Mouse (Mus musculus): ENCODE measurements around the gene Camsap2. TPM values are rescaled to one million over a fixed set of nuclear protein-coding genes. Genes with fewer than 3 reads are reported as not detected.

The Camsap2 gene
- polyA plus RNA-seq, 1 experiment from 2014 or later: 7.7 TPM

DNA sequence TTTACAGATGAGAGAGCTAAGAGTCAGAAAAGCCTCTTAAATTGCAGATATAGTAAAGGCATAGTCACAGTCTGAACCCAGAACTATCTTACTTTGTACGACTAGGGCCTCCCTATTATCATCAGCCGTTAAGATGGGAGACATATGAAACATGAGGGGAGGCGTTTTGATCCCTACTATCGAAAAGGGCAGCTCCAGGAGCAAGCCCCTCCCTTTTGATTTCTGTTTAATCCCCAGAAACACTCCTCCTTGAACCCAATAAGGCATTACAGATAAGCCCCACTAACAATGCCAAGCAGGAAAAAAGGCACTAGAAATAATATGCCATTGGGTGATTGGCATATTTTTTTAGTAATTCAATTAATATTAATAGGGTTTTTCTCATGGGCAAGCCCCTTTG lies 1.2 kb upstream of the Camsap2 start:
- 61% methylated on average over 4 of the region's 4 CpGs for WGBS
- DNase-seq (ENCODE audit: low spot score): no peak
- H3K27ac ChIP-seq (ENCODE audit: low read length): no peak overlapping the region
- no peaks in the 10 kb centered on the region for H3K27me3 ChIP-seq (replicated peaks; ENCODE audit: insufficient read depth, low read length)
- no peak overlapping the region for H3K4me2 ChIP-seq (replicated peaks; ENCODE audit: low read depth, low read length)
- H3K36me3 ChIP-seq (ENCODE audit: insufficient read depth, low read length): no peaks in the 10 kb centered on the region
- H3K9ac ChIP-seq (replicated peaks; ENCODE audit: low read depth): no peak overlapping the region
- no peak overlapping the region for H3K4me3 ChIP-seq (ENCODE audit: low read depth, low read length)
- no peaks in the 10 kb centered on the region for H3K9me3 ChIP-seq (ENCODE audit: low read length)
- ATAC-seq: no peak
- TF ChIP-seq CTCF (IDR thresholded peaks at IDR 0.05) (no peak), EP300 (IDR thresholded peaks at IDR 0.05) (no peak)
- H3K4me1 ChIP-seq (ENCODE audit: insufficient read depth, low read depth, low read length): peaks cover 12% of the 10 kb centered on the region; the same call in 1 of the 2 replicates

DNA sequence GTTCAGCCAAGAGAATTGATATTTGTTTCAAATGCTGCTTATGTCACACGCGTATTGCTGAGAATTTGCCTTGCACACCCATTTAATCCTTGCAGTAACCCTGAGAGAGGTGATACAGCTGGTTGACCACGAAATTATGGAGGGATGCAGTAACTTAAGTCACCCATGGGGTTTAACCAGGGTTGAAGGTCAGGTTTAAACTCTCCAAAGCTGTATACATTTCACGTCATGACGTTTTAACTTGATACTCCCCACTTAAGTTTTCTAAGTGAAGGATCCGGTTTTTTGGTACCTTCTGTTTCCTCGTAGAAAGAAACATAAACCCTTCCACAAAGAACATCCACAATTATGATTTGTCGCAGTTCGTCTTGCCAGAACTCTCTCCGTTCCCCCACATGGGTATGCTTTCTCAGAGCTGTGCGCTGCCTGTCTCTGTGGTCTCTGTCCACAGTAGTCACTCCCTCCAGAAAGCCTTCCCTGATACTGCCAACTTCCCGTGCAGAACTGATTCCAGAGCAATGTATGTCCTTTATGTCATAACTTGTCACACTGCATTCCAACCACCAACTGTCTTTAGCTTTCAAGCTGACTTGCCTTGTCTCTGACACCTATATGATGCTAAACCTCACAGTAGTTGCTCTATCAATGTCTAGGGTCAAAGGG lies 600 bp upstream of the Camsap2 start:
- no peak for DNase-seq (ENCODE audit: low spot score)
- Histone ChIP-seq H3K27ac (ENCODE audit: low read length) (peak overlapping the region; percentile 97; the same call in 1 of the 2 replicates), H3K4me1 (ENCODE audit: insufficient read depth, low read depth, low read length) (peaks cover 12% of the 10 kb centered on the region; the same call in 1 of the 2 replicates), H3K9me3 (ENCODE audit: low read length) (no peaks in the 10 kb centered on the region), H3K36me3 (ENCODE audit: insufficient read depth, low read length) (no peaks in the 10 kb centered on the region), H3K9ac (replicated peaks; ENCODE audit: low read depth) (peak overlapping the region; percentile 83; the same call in 1 of the 2 replicates), H3K27me3 (replicated peaks; ENCODE audit: insufficient read depth, low read length) (no peaks in the 10 kb centered on the region), H3K4me3 (ENCODE audit: low read depth, low read length) (peak overlapping the region; percentile 97), H3K4me2 (replicated peaks; ENCODE audit: low read depth, low read length) (peak overlapping the region; percentile 90)
- ATAC-seq: no peak
- TF ChIP-seq CTCF (IDR thresholded peaks at IDR 0.05) (no peak), EP300 (IDR thresholded peaks at IDR 0.05) (no peak)
- WGBS: 7% methylated on average over 12 of the region's 12 CpGs

DNA sequence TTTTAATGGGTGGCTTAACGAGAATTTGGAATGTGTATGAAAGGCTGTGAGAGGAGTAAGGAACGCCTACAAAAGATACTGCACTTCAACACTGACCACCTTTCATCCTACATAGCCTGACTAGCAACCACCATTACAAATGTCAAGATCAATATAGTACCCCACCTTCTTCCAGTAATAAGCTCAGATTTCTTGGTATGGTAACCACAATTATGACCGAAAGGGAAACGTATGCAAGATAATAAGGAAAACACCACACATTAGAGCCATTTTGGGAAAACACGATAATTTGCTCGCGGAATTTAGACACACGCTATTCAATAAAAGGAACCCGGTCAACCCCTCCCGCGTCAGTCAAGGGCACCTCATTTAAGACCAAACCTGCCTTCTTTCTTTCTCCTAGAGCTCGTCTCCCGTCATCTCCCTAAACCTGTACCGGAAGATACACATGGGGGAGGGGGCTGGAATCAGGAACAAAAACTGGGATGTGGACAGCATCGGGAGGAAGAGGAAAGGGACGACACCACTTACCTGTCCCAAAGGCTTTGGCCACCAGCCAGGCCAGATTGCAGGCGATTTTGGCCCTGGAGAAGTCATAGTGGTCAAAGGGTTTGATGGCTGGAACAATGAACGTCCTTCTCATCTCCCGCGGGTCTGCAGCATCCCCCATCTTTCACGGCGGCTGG lies 993 bp downstream of the Camsap2 start:
- Histone ChIP-seq H3K4me2 (replicated peaks; ENCODE audit: low read depth, low read length) (peak overlapping the region; percentile 90), H3K4me3 (ENCODE audit: low read depth, low read length) (peak overlapping the region; percentile 97), H3K36me3 (ENCODE audit: insufficient read depth, low read length) (no peaks in the 10 kb centered on the region), H3K27me3 (replicated peaks; ENCODE audit: insufficient read depth, low read length) (no peaks in the 10 kb centered on the region), H3K27ac (ENCODE audit: low read length) (peak overlapping the region; percentile 97), H3K4me1 (ENCODE audit: insufficient read depth, low read depth, low read length) (peaks cover 12% of the 10 kb centered on the region; the same call in 1 of the 2 replicates), H3K9me3 (ENCODE audit: low read length) (no peaks in the 10 kb centered on the region), H3K9ac (replicated peaks; ENCODE audit: low read depth) (peak overlapping the region; percentile 83)
- DNase-seq (ENCODE audit: low spot score) (peak; percentile 33), ATAC-seq (no peak)
- under 1% methylated on average over 22 of the region's 22 CpGs for WGBS
- TF ChIP-seq CTCF (IDR thresholded peaks at IDR 0.05) (no peak), EP300 (IDR thresholded peaks at IDR 0.05) (no peak)

DNA sequence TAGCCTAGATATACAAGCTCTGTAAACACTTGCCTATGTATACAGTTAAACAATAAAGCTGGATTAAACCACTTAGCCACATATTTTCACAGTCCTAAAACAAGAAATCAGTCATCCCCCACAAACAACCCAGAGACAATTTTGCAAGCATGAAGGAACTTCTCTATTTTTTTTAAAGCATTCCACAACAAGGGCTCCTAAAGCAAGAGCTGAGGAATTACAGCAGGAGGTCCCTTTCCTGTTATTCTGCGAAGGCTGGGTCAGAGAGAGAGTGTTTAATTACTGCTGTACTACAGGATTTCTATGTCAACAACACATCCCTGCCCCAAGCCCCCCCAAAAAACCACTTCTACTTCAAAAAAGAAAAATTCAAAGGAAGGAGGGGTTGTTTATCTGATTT lies 1.6 kb downstream of the Camsap2 start:
- Histone ChIP-seq H3K9ac (replicated peaks; ENCODE audit: low read depth) (no peak overlapping the region), H3K4me2 (replicated peaks; ENCODE audit: low read depth, low read length) (peak overlapping the region; percentile 90), H3K4me1 (ENCODE audit: insufficient read depth, low read depth, low read length) (peaks cover 12% of the 10 kb centered on the region; the same call in 1 of the 2 replicates), H3K36me3 (ENCODE audit: insufficient read depth, low read length) (no peaks in the 10 kb centered on the region), H3K4me3 (ENCODE audit: low read depth, low read length) (peak overlapping the region; percentile 97), H3K27me3 (replicated peaks; ENCODE audit: insufficient read depth, low read length) (no peaks in the 10 kb centered on the region), H3K9me3 (ENCODE audit: low read length) (no peaks in the 10 kb centered on the region), H3K27ac (ENCODE audit: low read length) (peak overlapping the region; percentile 97; the same call in 1 of the 2 replicates)
- no peak for TF ChIP-seq CTCF (IDR thresholded peaks at IDR 0.05)
- TF ChIP-seq EP300 (IDR thresholded peaks at IDR 0.05): no peak
- DNase-seq (ENCODE audit: low spot score) (peak; percentile 75), ATAC-seq (no peak)
- WGBS: 0% methylated on average over 1 of the region's 1 CpGs

DNA sequence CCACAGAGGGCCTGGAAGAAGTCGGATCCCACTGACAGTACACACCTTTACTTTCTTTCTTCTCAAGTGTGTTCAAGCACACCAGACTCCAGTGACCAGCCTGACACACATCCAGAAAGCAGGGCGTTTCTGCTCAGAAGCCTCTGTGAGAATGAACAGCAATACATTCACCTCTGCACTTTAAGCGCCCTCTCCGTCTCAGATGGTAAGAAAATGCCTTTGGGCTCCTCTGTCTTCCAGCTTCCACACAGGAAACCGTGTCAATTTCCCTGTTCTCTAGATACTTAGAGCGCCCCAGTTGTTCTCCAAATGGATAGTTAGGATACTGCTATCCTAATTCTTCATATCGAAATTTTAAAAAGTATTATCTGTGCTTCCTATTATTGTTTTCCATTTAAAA lies 2.2 kb downstream of the Camsap2 start:
- Histone ChIP-seq H3K4me2 (replicated peaks; ENCODE audit: low read depth, low read length) (peak overlapping the region; percentile 90), H3K4me1 (ENCODE audit: insufficient read depth, low read depth, low read length) (peaks cover 12% of the 10 kb centered on the region; the same call in 1 of the 2 replicates), H3K36me3 (ENCODE audit: insufficient read depth, low read length) (no peaks in the 10 kb centered on the region), H3K27ac (ENCODE audit: low read length) (peak overlapping the region; percentile 33; the same call in 1 of the 2 replicates), H3K9me3 (ENCODE audit: low read length) (no peaks in the 10 kb centered on the region), H3K4me3 (ENCODE audit: low read depth, low read length) (peak overlapping the region; percentile 97), H3K27me3 (replicated peaks; ENCODE audit: insufficient read depth, low read length) (no peaks in the 10 kb centered on the region), H3K9ac (replicated peaks; ENCODE audit: low read depth) (peak overlapping the region; percentile 23; the same call in 1 of the 2 replicates)
- ATAC-seq: no peak
- DNase-seq (ENCODE audit: low spot score): peak; percentile 12
- 14% methylated on average over 7 of the region's 7 CpGs for WGBS
- TF ChIP-seq CTCF (IDR thresholded peaks at IDR 0.05) (no peak), EP300 (IDR thresholded peaks at IDR 0.05) (no peak)

DNA sequence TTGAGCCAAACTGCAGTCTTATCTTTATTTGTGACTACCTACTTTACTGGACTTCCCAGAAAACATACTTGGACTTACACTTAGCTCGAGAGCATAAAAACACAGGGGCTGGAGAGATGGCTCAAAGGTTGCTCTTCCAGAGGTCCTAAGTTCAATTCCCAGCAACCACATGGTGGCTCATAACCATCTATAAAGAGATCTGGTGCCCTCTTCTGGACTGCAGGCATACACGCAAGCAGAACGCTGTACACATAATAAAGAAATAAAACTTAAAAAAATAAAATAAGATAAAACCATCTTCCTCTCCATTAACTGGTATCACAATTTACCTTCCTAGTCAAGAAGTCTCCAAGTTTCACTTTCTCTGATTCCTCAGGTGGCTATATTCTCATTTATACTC lies 5.4 kb downstream of the Camsap2 start:
- no peak overlapping the region for H3K4me2 ChIP-seq (replicated peaks; ENCODE audit: low read depth, low read length)
- no peak for TF ChIP-seq EP300 (IDR thresholded peaks at IDR 0.05)
- peak; percentile 42 for TF ChIP-seq CTCF (IDR thresholded peaks at IDR 0.05)
- no peak for DNase-seq (ENCODE audit: low spot score)

More for the DNA sequence above, 5.4 kb downstream of the Camsap2 start:
- no peak overlapping the region for H3K27ac ChIP-seq (ENCODE audit: low read length)
- H3K9ac ChIP-seq (replicated peaks; ENCODE audit: low read depth): no peak overlapping the region
- WGBS: 93% methylated on average over 3 of the region's 3 CpGs
- H3K36me3 ChIP-seq (ENCODE audit: insufficient read depth, low read length): no peaks in the 10 kb centered on the region
- H3K4me1 ChIP-seq (ENCODE audit: insufficient read depth, low read depth, low read length): peaks cover 12% of the 10 kb centered on the region; the same call in 1 of the 2 replicates
- no peak for ATAC-seq
- no peaks in the 10 kb centered on the region for H3K9me3 ChIP-seq (ENCODE audit: low read length)
- H3K27me3 ChIP-seq (replicated peaks; ENCODE audit: insufficient read depth, low read length): no peaks in the 10 kb centered on the region
- no peak overlapping the region for H3K4me3 ChIP-seq (ENCODE audit: low read depth, low read length)
